Mouse (Mus musculus) inflammation-experienced regulatory T-cells, adult 6 months (primary cell): Measurements from ENCODE around the gene Tbx1. TPM values are rescaled to one million over a fixed set of nuclear protein-coding genes. Genes with fewer than 3 reads are reported as not detected.

ENCODE experiments used
- ATAC-seq: one replicate; pipeline ENCODE4 v1.8.0; 2017
- polyA plus RNA-seq, 3 experiments: library from polyadenylated mRNA; unstranded; fragments of 100-300 nt; shearing (Covaris generic); gene quantifications; one replicate each; pipeline ENCODE4 v1.2.1; 2017

Gene Tbx1
- polyA plus RNA-seq, 3 experiments from 2014 or later = not detected

- no peak for ATAC-seq
Measured at GRCm38 (mm10) chr16:18622019-18622418, 31.5 kb upstream of the Tbx1 start, which contains the start of gene Gp1bb. Gene Gp1bb, minus strand, starts transcription at chr16:18622403.

GRCm38 (mm10) chr16:18621362-18622001, 31.0 kb upstream of the Tbx1 start:
- no peak for ATAC-seq

GRCm38 (mm10) chr16:18620601-18621361, 30.3 kb upstream of the Tbx1 start:
- ATAC-seq = no peak

- no peak for ATAC-seq
Measured at GRCm38 (mm10) chr16:18620201-18620600, 29.7 kb upstream of the Tbx1 start.

- ATAC-seq = no peak
Measured at GRCm38 (mm10) chr16:18619110-18619509, 28.6 kb upstream of the Tbx1 start.

GRCm38 (mm10) chr16:18618297-18618696, 27.8 kb upstream of the Tbx1 start:
- no peak for ATAC-seq

- peak; percentile 90 for ATAC-seq
Measured at GRCm38 (mm10) chr16:18617370-18618065, 27.0 kb upstream of the Tbx1 start.

- ATAC-seq = no peak
Measured at GRCm38 (mm10) chr16:18613301-18613700, 22.8 kb upstream of the Tbx1 start.

- ATAC-seq = no peak
Measured at GRCm38 (mm10) chr16:18611752-18612151, 21.3 kb upstream of the Tbx1 start.

GRCm38 (mm10) chr16:18609099-18609498, 18.6 kb upstream of the Tbx1 start:
- no peak for ATAC-seq

GRCm38 (mm10) chr16:18608226-18608625, 17.8 kb upstream of the Tbx1 start:
- no peak for ATAC-seq

GRCm38 (mm10) chr16:18605705-18606104, 15.2 kb upstream of the Tbx1 start:
- no peak for ATAC-seq

GRCm38 (mm10) chr16:18604267-18604701, 13.8 kb upstream of the Tbx1 start:
- ATAC-seq = no peak

- ATAC-seq = no peak
Measured at GRCm38 (mm10) chr16:18601447-18601846, 11.0 kb upstream of the Tbx1 start.

GRCm38 (mm10) chr16:18598006-18598405, 7.5 kb upstream of the Tbx1 start:
- ATAC-seq = no peak

- no peak for ATAC-seq
Measured at GRCm38 (mm10) chr16:18596255-18596654, 5.8 kb upstream of the Tbx1 start.

GRCm38 (mm10) chr16:18593930-18594329, 3.5 kb upstream of the Tbx1 start:
- no peak for ATAC-seq

- ATAC-seq = no peak
Measured at GRCm38 (mm10) chr16:18591047-18592018, 862 bp upstream of the Tbx1 start.

GRCm38 (mm10) chr16:18589080-18589621, 1.3 kb downstream of the Tbx1 start:
- no peak for ATAC-seq

- ATAC-seq = no peak
Measured at GRCm38 (mm10) chr16:18588738-18589055, 1.8 kb downstream of the Tbx1 start.

- no peak for ATAC-seq
Measured at GRCm38 (mm10) chr16:18587847-18588737, 2.4 kb downstream of the Tbx1 start.
